Comparison of ENCODE assay signal across 8 mouse cellular contexts in the genomic region with DNA sequence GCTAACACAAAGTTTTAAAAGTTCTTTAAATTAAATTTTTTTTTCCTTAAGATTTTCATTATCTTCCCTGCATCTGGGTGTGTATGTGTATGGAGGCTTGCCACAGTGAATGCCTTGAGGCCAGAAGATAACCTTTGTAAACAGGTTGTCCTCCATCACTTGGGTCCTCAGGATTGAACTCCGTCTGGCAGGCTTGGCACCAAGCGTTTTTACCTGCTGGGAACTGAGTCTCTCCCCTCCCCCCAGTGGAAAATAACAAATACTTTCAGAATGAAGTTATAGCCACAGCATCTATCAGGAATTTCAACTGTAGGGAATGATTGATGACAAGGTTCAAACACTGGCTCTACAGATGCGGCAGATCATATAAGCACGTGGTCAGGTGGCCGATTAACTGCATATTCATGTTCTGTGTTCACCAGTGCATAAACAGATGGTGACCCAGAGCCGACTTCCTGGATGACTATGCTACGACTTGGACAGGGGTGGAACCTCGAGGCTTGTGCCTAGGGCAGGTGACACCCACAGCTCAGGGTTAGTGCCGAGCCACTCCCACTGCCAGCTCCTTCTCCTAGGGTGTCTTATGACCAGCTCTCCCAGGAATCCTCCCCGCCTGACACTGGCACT. TPM values are rescaled to one million over a fixed set of nuclear protein-coding genes. Genes with fewer than 3 reads are reported as not detected.
DNase-seq lines count a peak whose midpoint lies in the region; ATAC-seq and TF ChIP-seq lines count a peak whose summit lies in the region.

No protein-coding gene starts in this region.

- TF ChIP-seq CTCF in forebrain, postnatal 0 days (IDR thresholded peaks at IDR 0.05; ENCODE audit: low read depth), result no peak

- peak overlapping the region; percentile 84 for H3K9ac ChIP-seq in forebrain, postnatal 0 days
- H3K9ac ChIP-seq in hindbrain, embryonic 15.5 days, result peak overlapping the region; percentile 44
- H3K9ac ChIP-seq in liver, embryonic 12.5 days, result peak overlapping the region; percentile 95

- peak; percentile 9 for DNase-seq in left cerebral cortex, postnatal 4 days
- DNase-seq in left cerebral cortex, adult 11 months (ENCODE audit: low spot score), result no peak
- DNase-seq in cerebellum, adult 11-12 months, result peak; percentile 83
- no peak for DNase-seq in forebrain, postnatal 0 days
- peak; percentile 30 for DNase-seq in thymus, postnatal 14 days

- H3K27me3 ChIP-seq in forebrain, postnatal 0 days (ENCODE audit: insufficient read depth, low read length), result no peaks in the 10 kb centered on the region
- no peaks in the 10 kb centered on the region for H3K27me3 ChIP-seq in hindbrain, embryonic 15.5 days
- H3K27me3 ChIP-seq in liver, embryonic 12.5 days (replicated peaks), result no peaks in the 10 kb centered on the region
- no peaks in the 10 kb centered on the region for H3K27me3 ChIP-seq in myocyte (ENCODE audit: control insufficient read depth, insufficient read depth, insufficient read length)

- WGBS in forebrain, postnatal 0 days, result 12% methylated on average over 10 of the region's 10 CpGs
- 9% methylated on average over 10 of the region's 10 CpGs for WGBS in hindbrain, embryonic 15.5 days
- WGBS in liver, embryonic 12.5 days (ENCODE audit: insufficient replicate concordance), result 11% methylated on average over 10 of the region's 10 CpGs

- peak overlapping the region; percentile 94 for H3K4me2 ChIP-seq in forebrain, postnatal 0 days (ENCODE audit: low read depth)
- peak overlapping the region; percentile 99 for H3K4me2 ChIP-seq in hindbrain, embryonic 15.5 days
- H3K4me2 ChIP-seq in liver, embryonic 12.5 days, result peak overlapping the region; percentile 80
- H3K4me2 ChIP-seq in myocyte (ENCODE audit: low read depth), result peak overlapping the region; percentile 99

- peak overlapping the region; percentile 100 for H3K4me3 ChIP-seq in forebrain, postnatal 0 days (ENCODE audit: low read depth, low read length)
- peak overlapping the region; percentile 89 for H3K4me3 ChIP-seq in hindbrain, embryonic 15.5 days
- H3K4me3 ChIP-seq in liver, embryonic 12.5 days, result peak overlapping the region; percentile 100
- peak overlapping the region; percentile 63 for H3K4me3 ChIP-seq in myocyte

- ATAC-seq in forebrain, postnatal 0 days, result no peak
- peak; percentile 49; the same call in 1 of the 2 replicates for ATAC-seq in hindbrain, embryonic 15.5 days (ENCODE audit: low FRiP score, low read depth)
- ATAC-seq in liver, embryonic 12.5 days, result peak; percentile 92

- peaks cover 19% of the 10 kb centered on the region for H3K36me3 ChIP-seq in forebrain, postnatal 0 days (ENCODE audit: insufficient read depth)
- peaks cover 15% of the 10 kb centered on the region for H3K36me3 ChIP-seq in hindbrain, embryonic 15.5 days
- peaks cover 29% of the 10 kb centered on the region for H3K36me3 ChIP-seq in liver, embryonic 12.5 days
- peaks cover 13% of the 10 kb centered on the region for H3K36me3 ChIP-seq in myocyte (ENCODE audit: control insufficient read depth, insufficient read depth)

- H3ac ChIP-seq in myocyte (ENCODE audit: control insufficient read depth, insufficient read length), result no peak overlapping the region

- H3K27ac ChIP-seq in forebrain, postnatal 0 days (ENCODE audit: low read depth, low read length), result no peak overlapping the region
- peak overlapping the region; percentile 82 for H3K27ac ChIP-seq in hindbrain, embryonic 15.5 days (replicated peaks)
- peak overlapping the region; percentile 85 for H3K27ac ChIP-seq in liver, embryonic 12.5 days

- intact Hi-C loops in left cerebral cortex, postnatal 4 days (cut with DNase I), result no loop called here

- H3K9me3 ChIP-seq in forebrain, postnatal 0 days (ENCODE audit: low read length), result no peaks in the 10 kb centered on the region
- H3K9me3 ChIP-seq in hindbrain, embryonic 15.5 days, result no peaks in the 10 kb centered on the region
- no peaks in the 10 kb centered on the region for H3K9me3 ChIP-seq in liver, embryonic 12.5 days (replicated peaks)

- no peak for TF ChIP-seq POLR2A in myocyte (IDR thresholded peaks at IDR 0.05; ENCODE audit: insufficient read length, low read depth)

- 0 out of 2 replicates have a peak, but pooled peaks cover 12% of the 10 kb centered on the region for H3K4me1 ChIP-seq in forebrain, postnatal 0 days (ENCODE audit: insufficient read depth)
- peaks cover 23% of the 10 kb centered on the region for H3K4me1 ChIP-seq in hindbrain, embryonic 15.5 days (replicated peaks)
- H3K4me1 ChIP-seq in liver, embryonic 12.5 days, result peaks cover 30% of the 10 kb centered on the region

- H3K79me2 ChIP-seq in myocyte (ENCODE audit: control insufficient read depth, insufficient read depth), result no peaks in the 10 kb centered on the region

TF ChIP-seq in myocyte, 11 proteins besides CTCF, POLR2A, EP300 and RAD21:
- TF ChIP-seq MYOG (IDR thresholded peaks at IDR 0.05; ENCODE audit: control insufficient read depth in 1 of 3, insufficient read depth in 1 of 3, insufficient read length in 2 of 3, low read depth in 2 of 3), result peak in 1 of 3 experiments; percentile 26
- TF ChIP-seq POLR2AphosphoS2 (IDR thresholded peaks at IDR 0.05; ENCODE audit: insufficient read length, low read depth), result no peak
- TF ChIP-seq E2F4 (IDR thresholded peaks at IDR 0.05; ENCODE audit: insufficient read depth), result no peak
- no peak for TF ChIP-seq MAX (IDR thresholded peaks at IDR 0.05; ENCODE audit: low read depth)
- no peak for TF ChIP-seq TCF12 (IDR thresholded peaks at IDR 0.05; ENCODE audit: insufficient read depth, poor library complexity, severe bottlenecking)
- TF ChIP-seq TCF3 (IDR thresholded peaks at IDR 0.05; ENCODE audit: insufficient read length, low read depth), result no peak
- peak in 1 of 3 experiments; percentile 32 for TF ChIP-seq MYOD1 (IDR thresholded peaks at IDR 0.05; ENCODE audit: control insufficient read depth in 1 of 3, insufficient read length in 2 of 3, low read depth in 2 of 3)
- no peak for TF ChIP-seq USF1 (IDR thresholded peaks at IDR 0.05; ENCODE audit: low read depth)
- TF ChIP-seq REST (IDR thresholded peaks at IDR 0.05; ENCODE audit: insufficient read depth, insufficient read length), result no peak
- TF ChIP-seq CEBPB (IDR thresholded peaks at IDR 0.05; ENCODE audit: insufficient read depth, poor library complexity, severe bottlenecking), result no peak
TF ChIP-seq in myocyte: peak in this region for 2.

RNA-seq across cellular contexts. Expression of a gene that starts 0.9 kb away (rescaled TPM):
- total RNA-seq in left cerebral cortex, postnatal 4 days (2021), result 100 to 1,000 TPM; 192 to 198 TPM
- total RNA-seq in forebrain, postnatal 0 days (2014; rRNA removed), result 155 and 165 TPM in 2 replicates
- polyA plus RNA-seq in forebrain, postnatal 0 days (2015; fragmentation: Nextera tagmentation; extraction: Ambion mirVana), result 484 and 489 TPM in 2 replicates
- 431 and 452 TPM in 2 replicates for polyA plus RNA-seq in hindbrain, embryonic 15.5 days (2015; fragmentation: Nextera tagmentation; extraction: Ambion mirVana)
- polyA plus RNA-seq in liver, embryonic 12.5 days (2016; fragmentation: Nextera tagmentation; extraction: Ambion mirVana), result 147 and 157 TPM in 2 replicates
- 64.5 TPM for polyA plus RNA-seq in myocyte (2012; fragmentation: generic; extraction: Trizol)

RNA-seq across cellular contexts. Expression of a gene that starts 5.9 kb away (rescaled TPM):
- total RNA-seq in left cerebral cortex, postnatal 4 days (2021), result 10 to 100 TPM; 11.6 to 11.9 TPM
- 15.9 and 19.9 TPM in 2 replicates for total RNA-seq in forebrain, postnatal 0 days (2014; rRNA removed)
- 12.3 and 14.7 TPM in 2 replicates for polyA plus RNA-seq in forebrain, postnatal 0 days (2015; fragmentation: Nextera tagmentation; extraction: Ambion mirVana)
- 17.6 and 18.9 TPM in 2 replicates for polyA plus RNA-seq in hindbrain, embryonic 15.5 days (2015; fragmentation: Nextera tagmentation; extraction: Ambion mirVana)
- polyA plus RNA-seq in liver, embryonic 12.5 days (2016; fragmentation: Nextera tagmentation; extraction: Ambion mirVana), result 3.0 and 3.6 TPM in 2 replicates
- polyA plus RNA-seq in myocyte (2012; fragmentation: generic; extraction: Trizol), result 4.5 TPM

RNA-seq across cellular contexts. Expression of a gene that starts 29.4 kb away (rescaled TPM):
- total RNA-seq in left cerebral cortex, postnatal 4 days (2021), result 1 to 10 TPM in 1 of 2 experiments, under 1 TPM in 1; 0.89 to 1.0 TPM
- total RNA-seq in forebrain, postnatal 0 days (2014; rRNA removed), result 1.5 and 3.7 TPM in 2 replicates
- polyA plus RNA-seq in forebrain, postnatal 0 days (2015; fragmentation: Nextera tagmentation; extraction: Ambion mirVana), result 1.8 and 2.6 TPM in 2 replicates
- polyA plus RNA-seq in hindbrain, embryonic 15.5 days (2015; fragmentation: Nextera tagmentation; extraction: Ambion mirVana), result 3.2 and 4.9 TPM in 2 replicates
- polyA plus RNA-seq in liver, embryonic 12.5 days (2016; fragmentation: Nextera tagmentation; extraction: Ambion mirVana), result 0.05 TPM in 1 of 2 replicates, not detected in the other
- 0.14 TPM for polyA plus RNA-seq in myocyte (2012; fragmentation: generic; extraction: Trizol)

RNA-seq across cellular contexts. Expression of a gene that starts 52.5 kb away (rescaled TPM):
- 1 to 10 TPM; 5.7 to 6.1 TPM for total RNA-seq in left cerebral cortex, postnatal 4 days (2021)
- 4.5 TPM in 2 replicates for total RNA-seq in forebrain, postnatal 0 days (2014; rRNA removed)
- polyA plus RNA-seq in forebrain, postnatal 0 days (2015; fragmentation: Nextera tagmentation; extraction: Ambion mirVana), result 3.4 and 4.3 TPM in 2 replicates
- 7.8 and 8.0 TPM in 2 replicates for polyA plus RNA-seq in hindbrain, embryonic 15.5 days (2015; fragmentation: Nextera tagmentation; extraction: Ambion mirVana)
- polyA plus RNA-seq in liver, embryonic 12.5 days (2016; fragmentation: Nextera tagmentation; extraction: Ambion mirVana), result 6.9 and 7.3 TPM in 2 replicates
- 2.8 TPM for polyA plus RNA-seq in myocyte (2012; fragmentation: generic; extraction: Trizol)

Comparison
In these comparisons a context has a peak if more than half of its experiments do, and no peak if none do; other contexts are left out.
1. DNase-seq: peak in left cerebral cortex, postnatal 4 days (single experiment), cerebellum, adult 11-12 months (single experiment) and thymus, postnatal 14 days (single experiment); none in left cerebral cortex, adult 11 months (single experiment) and forebrain, postnatal 0 days (single experiment).
2. H3K9ac ChIP-seq: peak in every context shown above with its lines; median percentile 95 in liver, embryonic 12.5 days; 84 in forebrain, postnatal 0 days; 44 in hindbrain, embryonic 15.5 days.
3. Peak in every context shown above with its lines, with median percentiles within 50 percentile points of each other: H3K4me2 ChIP-seq and H3K4me3 ChIP-seq.